Mouse (Mus musculus): ENCODE data around the gene Kcnmb4.

Kcnmb4 gene

DNA sequence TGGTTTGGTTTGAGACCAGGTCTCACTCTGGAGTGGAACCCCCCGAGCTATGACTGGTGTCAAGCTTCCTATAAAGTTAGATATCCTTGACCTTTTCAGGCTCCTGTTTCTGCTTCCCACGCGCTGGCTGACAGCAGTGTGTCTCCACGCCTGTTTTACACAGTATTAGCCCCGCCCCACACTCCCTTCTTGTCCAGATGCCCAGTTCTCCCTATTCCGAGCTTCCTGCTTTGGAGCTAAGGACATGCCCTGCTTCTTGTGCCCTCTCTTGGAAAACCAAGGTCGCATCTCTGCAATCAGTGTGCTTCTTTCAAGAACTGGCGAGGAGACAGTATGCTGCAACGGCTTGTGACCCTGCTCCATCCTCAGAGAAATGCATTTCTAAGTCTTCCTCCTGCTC lies 23.1 kb downstream of the Kcnmb4 start:
- no peak for DNase-seq

DNA sequence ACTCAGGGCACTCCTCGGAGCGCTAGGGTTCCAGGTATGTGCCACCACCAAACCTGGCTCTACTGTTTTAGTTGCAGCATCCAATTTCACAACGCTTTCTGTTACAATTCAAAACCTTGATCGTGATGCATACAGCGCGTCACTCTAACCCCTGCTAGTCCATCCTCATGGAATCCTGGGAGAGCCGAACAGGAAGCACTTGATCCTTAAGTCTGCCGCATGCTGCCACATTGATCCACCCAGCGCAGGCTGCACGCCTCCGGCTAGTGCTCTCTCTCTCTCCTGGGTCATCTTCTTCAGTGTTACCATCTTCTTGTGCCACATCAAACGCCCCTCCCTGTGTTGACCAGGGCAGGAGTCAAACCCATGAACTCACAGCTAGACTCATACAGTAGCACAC lies 25.5 kb downstream of the Kcnmb4 start:
- no peak for DNase-seq

DNA sequence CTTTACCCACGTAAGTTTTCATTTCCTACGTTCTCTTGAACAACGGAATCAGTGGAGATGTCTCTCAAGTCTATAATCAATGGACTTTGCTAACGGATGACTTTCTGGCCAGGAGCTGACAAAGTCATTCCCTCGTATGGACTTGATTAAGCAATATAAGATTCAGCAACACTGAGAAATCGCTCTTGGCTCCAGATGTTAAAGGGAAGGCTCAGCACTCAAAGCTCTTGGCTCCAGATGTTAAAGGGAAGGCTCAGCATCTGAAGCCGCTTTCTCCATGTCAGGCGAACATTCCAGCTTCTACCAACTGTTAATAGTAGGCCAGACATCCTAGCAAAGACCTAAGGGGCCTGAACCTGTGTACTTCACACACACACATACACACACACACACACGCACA lies 26.5 kb downstream of the Kcnmb4 start:
- no peak for DNase-seq

DNA sequence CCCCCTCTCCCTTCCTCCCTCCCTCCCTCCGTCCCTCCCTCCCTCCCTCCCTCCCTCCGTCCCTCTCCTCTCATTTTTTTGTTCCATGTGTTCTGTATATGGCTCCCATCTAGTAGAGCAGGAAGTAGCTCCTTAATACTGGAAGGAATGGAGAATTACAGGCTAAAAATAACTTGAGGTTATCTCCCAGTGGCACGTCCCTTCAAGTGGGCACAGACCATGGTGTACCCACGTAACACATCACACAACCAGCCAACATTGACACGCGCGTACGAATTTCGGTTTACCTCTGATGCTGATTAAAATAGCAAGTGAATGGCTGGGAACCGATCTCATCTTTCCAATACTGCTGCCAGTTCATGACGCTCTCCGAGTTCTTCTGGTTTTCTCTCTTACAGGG lies 27.6 kb downstream of the Kcnmb4 start:
- no peak for DNase-seq

DNA sequence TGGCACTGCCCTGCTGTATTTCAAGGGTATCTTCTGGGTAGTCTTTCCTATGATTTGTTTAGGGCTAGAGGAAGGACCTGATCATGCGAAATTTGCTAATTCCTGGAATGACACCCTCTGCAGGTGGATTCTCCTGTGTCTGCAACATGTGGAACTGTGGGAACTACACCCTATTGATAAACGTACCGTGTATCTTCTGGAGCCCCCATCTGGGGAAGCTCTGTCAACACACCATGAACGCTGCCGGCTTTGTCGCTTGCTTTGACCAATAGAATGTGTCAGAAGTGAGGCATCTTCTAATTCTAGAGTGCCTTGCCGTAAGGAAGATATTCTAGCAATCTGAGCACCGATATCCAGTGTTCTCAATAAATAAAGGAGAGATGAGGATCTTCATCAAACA lies 28.9 kb downstream of the Kcnmb4 start:
- no peak for DNase-seq

DNA sequence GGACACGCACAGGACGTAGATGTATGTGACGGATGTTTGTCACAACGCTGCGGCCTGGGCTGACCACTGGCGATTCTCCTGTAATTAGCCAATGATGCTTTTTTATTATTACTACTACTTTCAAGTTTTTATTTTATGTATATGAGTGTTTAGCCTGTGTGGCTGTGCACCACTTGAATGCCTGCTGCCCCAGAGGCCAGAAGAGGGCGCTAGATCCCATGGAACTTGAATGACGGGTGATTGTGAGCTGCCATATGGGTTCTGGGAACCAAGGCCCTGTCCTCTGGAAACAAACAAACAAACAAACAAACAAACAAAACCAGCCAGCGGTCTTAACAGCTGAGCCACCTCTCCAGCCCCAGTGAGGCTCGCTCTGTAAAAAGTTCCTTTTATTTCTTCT lies 29.3 kb downstream of the Kcnmb4 start:
- DNase-seq: no peak

DNA sequence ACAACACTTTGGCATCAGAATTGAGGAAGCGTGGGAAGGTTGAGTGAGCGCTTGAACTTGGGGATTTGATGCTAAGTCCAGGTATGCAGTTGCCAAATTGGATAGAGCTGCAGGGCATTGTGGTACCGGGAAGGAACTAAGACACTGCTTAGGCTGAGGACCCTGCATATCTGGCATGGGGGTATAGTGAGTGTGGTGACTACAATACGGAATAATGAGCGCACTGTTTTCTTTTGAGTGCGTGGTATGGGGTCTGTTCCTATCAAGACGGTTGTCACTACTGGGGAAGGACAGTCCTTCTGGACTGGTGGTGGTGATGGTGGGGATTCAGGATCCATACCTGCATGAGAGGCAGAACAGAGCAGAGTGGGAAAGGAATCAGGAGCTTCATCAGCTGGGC lies 32.7 kb downstream of the Kcnmb4 start:
- DNase-seq: no peak

DNA sequence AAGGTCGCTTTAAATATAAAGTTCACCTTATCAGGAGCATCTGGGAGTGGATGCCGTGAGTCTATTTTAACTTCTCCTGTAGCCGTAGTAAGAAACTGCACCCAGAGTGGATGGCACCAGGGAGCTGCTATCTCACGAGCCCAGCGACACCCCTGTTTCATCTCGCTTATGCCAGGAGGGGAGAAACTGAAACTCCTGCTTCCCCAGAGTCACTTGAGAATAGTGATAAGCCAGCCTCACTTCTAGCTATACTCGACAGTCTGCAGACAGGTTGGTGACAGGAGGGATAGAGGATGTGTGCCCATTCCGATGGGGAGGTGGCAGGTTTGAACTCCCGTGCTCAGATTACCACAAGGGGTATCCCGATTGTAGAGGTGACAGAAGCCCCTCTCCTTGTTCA lies 33.6 kb downstream of the Kcnmb4 start:
- DNase-seq: no peak

DNA sequence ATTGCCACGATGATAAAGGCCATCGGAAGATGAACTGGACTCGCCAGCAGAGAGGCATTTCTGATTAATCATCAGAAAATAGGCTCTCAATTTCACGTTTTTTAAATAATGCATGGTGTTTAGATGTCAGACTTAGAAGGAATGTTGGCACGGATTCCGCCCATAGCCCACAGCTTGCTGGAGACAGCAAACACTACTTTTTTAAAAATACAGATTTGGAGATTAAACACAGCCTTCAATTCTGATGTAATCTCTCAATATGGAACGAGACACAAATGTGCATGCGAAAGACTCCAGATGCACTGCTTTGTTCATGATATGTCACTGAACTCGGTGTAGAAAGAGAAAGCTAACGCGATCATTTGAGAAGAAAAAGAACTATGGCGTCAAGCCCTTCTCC lies 38.2 kb downstream of the Kcnmb4 start:
- DNase-seq: no peak

DNA sequence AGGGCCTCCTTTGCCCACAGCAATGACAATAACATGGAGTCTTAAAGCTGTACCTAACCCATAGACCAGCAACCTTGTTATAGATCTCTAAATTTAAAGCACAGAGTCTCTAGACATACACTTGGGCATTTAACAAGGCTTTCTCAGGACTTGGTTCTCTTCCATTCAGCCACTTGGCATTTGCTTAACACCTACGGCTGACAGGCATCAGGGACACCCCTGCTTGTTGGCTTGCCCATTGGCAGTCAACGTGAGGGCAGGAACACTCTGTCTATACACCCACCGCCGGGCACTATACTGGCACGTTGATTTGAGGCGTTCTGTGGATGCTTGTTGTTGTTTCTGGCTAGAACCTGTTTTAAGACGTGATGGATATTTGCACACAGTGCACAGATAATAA lies 41.3 kb downstream of the Kcnmb4 start:
- DNase-seq: no peak

DNA sequence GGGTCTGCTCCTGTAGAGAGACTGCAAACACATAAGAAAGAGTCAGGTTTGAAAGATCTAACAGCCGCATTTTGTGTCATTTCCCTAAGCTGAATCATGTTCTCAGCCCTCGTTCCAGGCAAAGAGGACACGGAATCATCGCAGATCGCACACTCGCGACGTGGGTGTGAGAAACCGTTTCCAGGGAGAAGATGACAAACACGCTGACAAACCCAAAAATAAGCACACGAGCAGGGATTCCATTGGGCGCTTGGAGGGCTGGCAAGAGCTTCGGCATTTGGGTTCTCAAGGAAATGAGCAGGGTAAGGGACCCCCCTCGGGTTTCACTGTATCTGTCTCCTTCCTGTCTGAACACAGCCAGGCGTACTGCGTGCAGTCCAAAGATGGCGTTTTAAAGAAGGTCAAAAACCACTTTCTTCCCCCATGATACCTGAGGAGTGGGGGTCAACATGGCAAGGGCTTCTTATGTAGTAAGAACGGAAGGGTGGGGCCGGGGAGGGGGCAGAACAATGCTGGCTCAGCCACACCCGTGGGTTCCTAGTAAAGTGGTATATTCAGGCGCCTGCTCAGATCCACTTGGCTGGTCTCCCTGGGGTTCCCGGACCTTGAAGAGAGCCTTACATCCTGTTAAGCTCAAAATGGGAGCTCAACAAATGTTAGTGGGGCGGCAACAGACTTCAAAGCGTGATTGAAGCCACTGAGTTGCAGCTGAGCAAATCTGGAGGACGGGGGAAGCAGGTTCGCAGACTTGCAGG lies 45.5 kb downstream of the Kcnmb4 start:
- no peak for DNase-seq

DNA sequence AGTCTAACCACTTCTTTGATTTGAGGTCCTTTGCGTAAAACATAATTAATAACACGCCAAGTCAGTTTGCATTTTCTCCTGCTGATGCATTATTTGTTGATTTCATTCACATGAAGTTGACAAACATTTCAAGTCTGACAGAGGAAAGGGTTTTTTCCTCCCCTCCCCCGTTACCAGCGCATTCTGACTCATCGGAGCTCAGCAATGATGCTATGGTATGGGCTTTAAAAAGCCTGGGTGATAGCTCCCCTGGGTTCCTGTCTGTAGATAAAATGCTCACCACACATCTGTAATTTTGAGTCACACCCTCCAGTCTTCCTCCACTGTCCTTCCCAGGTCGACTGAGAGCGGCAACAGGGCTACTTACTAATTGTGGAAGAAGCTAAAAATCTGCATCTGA lies 47.5 kb downstream of the Kcnmb4 start:
- DNase-seq: no peak

DNA sequence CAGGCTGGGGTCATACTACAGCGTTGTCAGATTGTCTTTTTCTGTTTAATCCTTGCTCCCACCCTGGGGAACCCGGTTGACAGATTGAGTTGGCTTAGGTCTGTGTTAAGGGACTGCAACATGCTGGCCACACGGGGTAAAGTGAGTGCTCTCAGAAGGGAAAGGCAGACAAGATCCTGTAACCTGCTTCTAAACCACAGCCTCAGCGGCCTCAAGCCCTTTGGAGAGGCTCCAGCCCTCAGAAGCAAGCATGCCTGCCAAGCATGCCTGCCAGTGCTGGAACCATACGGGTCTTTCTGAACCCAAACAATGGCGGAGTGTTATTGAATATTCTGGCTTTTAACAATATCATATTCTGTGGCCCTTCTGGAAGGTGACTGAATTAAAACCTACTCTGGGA lies 48.8 kb downstream of the Kcnmb4 start:
- peak; percentile 58 for DNase-seq

DNA sequence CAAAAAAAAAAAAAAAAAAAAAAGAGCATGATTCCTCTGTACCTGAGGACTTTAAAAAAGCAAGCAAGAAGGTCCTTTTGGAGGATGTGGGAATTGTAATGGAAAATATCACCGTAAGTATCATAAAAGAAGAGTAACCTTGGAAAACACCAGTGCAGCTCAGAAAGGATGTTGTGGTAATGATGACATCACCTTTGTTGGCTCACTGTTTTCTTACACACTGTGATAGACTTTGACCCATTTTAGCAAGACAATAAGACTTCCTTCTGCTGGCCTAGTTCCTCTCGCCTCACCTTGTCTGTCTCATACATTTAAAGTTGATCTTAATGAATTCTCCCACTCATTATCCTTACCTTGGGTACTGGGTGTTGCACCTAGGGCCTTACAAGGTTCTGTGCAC lies 51.1 kb downstream of the Kcnmb4 start:
- DNase-seq: no peak

DNA sequence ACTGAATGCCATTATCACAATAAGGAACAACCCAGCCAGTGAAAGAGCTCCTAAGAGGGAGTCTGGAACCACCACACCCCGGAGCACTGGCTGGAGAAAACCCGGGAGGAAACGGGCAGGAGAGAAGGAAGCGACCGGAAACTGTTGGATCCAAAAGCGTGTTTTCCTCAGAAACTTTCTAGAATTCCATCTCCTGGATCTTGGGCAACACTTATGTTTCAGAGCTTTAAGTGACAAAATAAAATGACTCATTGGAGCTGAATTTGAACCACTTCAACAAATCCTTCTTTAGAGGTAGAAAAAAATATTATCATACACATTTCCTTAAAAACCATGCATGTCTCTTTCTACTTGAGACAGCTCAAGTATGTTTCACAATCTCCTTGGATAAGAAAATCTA lies 52.7 kb downstream of the Kcnmb4 start:
- no peak for DNase-seq

DNA sequence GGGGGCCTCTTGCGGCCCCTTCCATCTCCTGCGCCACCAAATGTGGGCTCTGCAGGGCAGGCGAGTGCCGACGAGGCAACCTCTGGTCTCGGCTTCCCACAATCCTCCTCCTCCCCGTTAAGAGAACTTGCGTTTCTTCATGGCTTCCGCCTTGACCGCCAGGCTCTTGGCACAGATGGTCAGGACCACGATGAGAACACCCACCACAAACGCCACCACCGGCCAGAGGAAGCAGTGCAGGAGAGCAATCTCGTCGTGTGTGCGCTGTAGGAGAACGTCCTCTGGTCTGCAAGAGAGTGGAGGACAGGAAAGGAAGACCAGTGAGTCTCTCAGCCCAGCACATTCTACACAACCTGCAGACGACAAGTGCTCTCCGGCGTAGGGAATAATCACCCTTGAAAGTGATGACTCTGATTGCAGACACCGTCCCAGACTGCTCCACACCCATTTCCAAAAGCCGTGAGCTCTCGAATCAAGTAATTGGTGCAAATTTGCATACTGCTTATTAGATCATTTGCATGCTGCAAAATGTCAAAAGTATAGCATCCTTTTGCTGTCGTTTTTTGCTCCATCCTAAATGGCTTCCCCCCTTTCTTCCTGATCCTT lies 55.5 kb downstream of the Kcnmb4 start:
- DNase-seq: no peak

DNA sequence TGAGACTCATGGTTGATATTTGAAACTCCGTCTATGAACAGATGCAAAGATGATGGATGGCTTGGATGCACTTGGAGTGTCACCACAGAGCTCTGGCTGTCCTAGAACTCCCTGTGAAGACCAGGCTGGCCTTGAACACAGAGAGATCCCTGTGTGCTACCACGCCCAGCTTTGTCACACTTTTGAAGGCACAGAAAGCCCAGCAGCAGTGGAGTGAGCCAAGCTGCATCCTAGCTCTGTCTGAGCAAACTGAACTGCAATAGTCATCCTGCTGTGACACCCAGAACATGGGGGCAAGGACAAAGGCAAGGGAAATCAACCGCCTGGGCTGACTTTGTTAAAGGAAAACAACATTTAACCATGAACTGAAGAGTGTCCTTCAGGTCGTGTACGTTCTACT lies 57.0 kb downstream of the Kcnmb4 start:
- DNase-seq: no peak

DNA sequence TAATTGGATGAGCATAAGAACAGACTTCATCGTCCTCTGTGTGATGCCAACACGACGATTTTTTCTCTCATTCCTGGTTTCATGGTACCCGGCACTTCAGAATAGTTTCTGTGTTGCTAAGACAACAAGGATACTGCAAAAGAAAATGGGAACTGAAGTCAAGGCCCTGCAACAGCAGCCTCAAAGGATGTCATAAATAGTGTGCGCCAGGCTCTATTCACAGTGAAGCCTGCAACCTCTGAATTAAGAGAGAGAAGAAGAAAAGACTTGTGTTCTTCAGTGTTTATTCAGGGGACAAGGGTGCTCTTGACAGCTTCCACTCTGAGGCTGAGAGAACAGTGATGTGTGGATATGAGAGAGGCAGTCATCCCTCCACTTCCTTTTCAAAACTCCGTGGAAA lies 57.5 kb downstream of the Kcnmb4 start:
- DNase-seq: no peak

DNA sequence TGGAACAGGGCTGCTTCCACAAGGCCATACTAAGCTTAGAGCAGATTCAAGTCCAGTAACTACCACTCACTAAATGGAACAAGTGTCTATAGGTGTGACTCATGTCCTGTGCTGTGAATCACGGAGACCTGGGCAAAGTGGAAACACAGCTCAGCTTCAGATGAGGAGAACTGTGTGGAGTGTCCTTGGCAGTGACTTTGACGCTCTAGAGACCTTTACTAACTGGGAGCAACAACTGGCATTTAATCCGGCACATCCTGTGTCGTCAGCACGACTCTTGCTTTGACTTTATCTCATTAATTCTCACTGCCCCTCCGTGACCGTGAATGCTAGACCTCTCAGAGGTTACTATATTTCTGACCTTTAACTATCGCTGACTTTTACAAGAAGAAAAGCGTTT lies 62.9 kb downstream of the Kcnmb4 start:
- DNase-seq: no peak

DNA sequence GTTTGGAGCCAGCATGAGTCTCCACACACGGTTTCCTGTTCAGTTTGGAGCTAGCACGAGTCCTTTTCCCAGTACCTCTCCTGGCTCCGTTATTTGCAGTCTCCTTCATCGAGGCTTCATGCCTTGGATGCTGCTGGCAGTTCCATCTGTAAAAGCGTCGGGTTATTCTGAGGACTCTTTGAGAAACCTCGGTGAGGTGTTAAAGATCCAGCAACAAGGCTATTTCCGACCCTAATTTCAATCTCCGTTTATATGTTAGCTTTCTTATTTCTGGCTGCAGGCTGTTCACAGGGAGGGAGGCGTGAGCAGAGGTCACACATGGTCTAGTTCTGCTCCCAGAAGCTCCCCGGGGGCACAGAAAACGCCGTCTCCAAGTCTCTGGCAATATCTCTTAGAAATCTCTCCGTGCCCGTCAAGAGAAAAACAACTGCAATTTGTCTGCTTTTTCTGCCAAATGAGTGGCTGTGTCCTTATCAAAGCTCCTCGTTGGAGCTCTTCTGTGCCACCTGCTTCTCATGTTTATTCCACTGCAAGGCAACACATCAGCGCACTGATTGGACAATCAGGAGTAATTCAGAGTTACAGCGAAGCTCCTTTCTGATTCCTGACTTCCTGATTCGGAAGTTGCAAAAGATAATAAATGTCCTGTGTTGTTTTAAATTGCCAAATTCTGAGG lies 65.9 kb downstream of the Kcnmb4 start:
- no peak for DNase-seq

DNA sequence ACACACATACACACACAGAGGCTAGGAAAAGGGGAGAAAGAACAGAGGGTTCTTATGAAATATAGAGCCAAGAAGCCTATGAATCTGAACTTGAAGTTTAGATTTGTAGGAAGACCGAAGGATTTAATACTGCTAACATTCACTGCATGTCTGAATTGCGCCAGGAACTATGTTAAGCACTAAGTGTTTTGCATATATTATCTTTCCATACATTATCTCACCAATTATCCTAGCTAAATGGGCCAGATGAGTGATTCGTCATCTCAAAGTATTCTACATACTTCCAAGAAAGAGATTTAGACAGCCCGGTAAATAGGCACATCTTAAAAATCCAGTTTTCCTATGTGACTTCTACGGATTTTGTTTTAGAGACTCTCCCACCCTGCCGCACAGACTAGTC lies 68.7 kb downstream of the Kcnmb4 start:
- DNase-seq: no peak

DNA sequence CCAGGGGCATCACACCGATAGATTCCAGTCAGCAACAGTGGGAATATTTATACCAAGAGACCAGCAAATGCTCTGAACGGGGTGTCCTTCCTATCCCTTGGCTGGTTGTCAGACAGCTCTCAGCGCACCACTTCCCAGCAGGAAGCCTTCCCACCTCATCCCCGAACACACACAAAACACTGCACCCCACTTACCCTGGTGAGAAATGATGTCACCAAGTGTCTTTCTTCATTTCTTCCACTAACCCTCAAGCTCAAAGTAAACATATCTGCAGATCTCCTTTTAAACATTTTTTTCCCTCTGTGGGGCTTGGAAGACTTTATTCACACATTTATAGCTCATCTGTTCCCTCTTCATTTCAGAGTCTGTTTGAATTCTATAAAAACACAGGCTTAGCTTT lies 70.0 kb downstream of the Kcnmb4 start:
- no peak for DNase-seq

DNA sequence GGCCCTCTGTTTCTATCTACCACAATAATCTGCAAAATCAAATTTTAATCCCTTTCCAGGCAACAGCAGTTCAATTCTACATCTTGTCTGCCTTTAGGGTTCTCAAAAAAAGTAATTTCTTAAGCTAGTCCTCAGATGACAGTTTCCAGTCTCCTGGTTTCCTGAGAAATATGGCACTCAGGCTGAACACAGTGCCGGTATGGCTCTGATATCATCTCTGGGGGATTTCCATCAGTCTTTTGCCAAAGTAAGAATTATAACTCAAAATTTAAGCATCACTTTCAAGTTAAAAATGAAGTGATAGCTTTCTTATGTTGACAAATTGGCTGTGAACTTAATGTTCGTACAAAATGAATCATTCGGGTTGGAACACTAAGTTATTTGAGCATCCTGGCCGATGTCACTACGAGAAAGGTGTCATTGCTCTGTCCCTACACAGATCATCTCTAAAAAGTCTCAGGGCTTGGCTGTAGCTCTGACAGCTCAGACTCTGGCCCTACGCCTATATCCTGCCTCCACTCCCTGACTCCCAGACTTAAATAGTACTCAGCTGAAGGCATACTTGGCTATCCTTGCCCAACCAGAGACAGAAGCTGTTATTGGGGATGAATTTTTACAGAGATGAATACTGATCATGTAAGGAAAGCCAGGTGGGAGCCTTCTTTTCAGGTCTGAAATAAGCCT lies 70.8 kb downstream of the Kcnmb4 start:
- no peak for DNase-seq

DNA sequence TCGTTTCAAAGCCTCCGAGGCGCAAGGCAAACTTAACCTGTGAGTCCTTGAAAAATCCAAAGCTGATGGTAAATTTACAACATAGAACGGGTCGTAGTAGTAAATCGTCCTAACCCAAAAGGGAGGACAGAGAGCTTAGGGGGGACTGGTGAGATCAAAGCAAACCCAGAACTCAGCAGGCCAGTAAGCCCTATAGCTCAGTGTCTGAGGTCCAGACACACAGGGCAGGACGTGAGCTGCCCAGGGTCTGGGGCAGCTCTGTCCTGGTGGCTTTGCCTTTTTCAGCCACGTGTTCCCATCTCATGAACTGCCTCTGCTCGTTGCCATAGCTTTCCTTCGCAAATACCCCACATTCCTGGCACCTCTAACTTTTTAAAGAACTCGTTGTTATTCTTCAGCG lies 75.7 kb downstream of the Kcnmb4 start:
- DNase-seq: no peak
